Mouse (Mus musculus): ENCODE data around the gene Lman2. TPM values are rescaled to one million over a fixed set of nuclear protein-coding genes. Genes with fewer than 3 reads are reported as not detected.

The Lman2 gene
- total RNA-seq, 1 experiment: 195 TPM

- in situ Hi-C loops (cut with MboI; ENCODE audit: low sequenced_read_pairs in 2 of 2, unreplicated experiment in 2 of 2): no loop called here
- Histone ChIP-seq H3K4me3 (ENCODE audit: insufficient read depth in 1 of 2, low read depth in 1 of 2, low read length in 2 of 2, poor library complexity in 1 of 2, severe bottlenecking in 1 of 2) (no peak overlapping the region), H3K27ac (ENCODE audit: insufficient read depth, low read depth, low read length, poor library complexity, severe bottlenecking) (no peak overlapping the region), H3K9ac (ENCODE audit: insufficient read depth, low read depth, low read length, poor library complexity, severe bottlenecking) (no peak overlapping the region), H3K36me3 (ENCODE audit: control insufficient read depth, insufficient read depth, low read length, poor library complexity, severe bottlenecking) (peaks cover 19% of the 10 kb centered on the region), H3K9me3 (ENCODE audit: control insufficient read depth, insufficient read depth, low read depth, low read length) (no peaks in the 10 kb centered on the region), H3K4me1 (ENCODE audit: control insufficient read depth in 2 of 2, insufficient read depth in 2 of 2, low read length in 2 of 2, poor library complexity in 1 of 2) (peaks cover 3 to 33% of the 10 kb centered on the region in 2 experiments; a peak in 3 of 4 replicates)
- no peak for DNase-seq (ENCODE audit: low read depth, low spot score)
- TF ChIP-seq MAFK (IDR thresholded peaks at IDR 0.05; ENCODE audit: insufficient read depth, low read depth, low read length): no peak
- no peak for TF ChIP-seq ZC3H11A (IDR thresholded peaks at IDR 0.05; ENCODE audit: borderline replicate concordance, low read depth, low read length)
- no peak for TF ChIP-seq CHD2 (IDR thresholded peaks at IDR 0.05; ENCODE audit: low read depth, low read length)
- no peak for TF ChIP-seq ZNF384 (IDR thresholded peaks at IDR 0.05; ENCODE audit: low read depth, low read length)
- no peak for TF ChIP-seq HCFC1 (IDR thresholded peaks at IDR 0.05; ENCODE audit: borderline replicate concordance, insufficient read depth, low read length)
Measured at GRCm38 (mm10) chr13:55328171-55328570, 34.4 kb downstream of the Lman2 start.

- Histone ChIP-seq H3K4me1 (ENCODE audit: control insufficient read depth in 2 of 2, insufficient read depth in 2 of 2, low read length in 2 of 2, poor library complexity in 1 of 2) (peaks cover 3 to 36% of the 10 kb centered on the region in 2 experiments; a peak in 3 of 4 replicates), H3K9me3 (ENCODE audit: control insufficient read depth, insufficient read depth, low read depth, low read length) (no peaks in the 10 kb centered on the region), H3K27ac (ENCODE audit: insufficient read depth, low read depth, low read length, poor library complexity, severe bottlenecking) (no peak overlapping the region), H3K4me3 (ENCODE audit: insufficient read depth in 1 of 2, low read depth in 1 of 2, low read length in 2 of 2, poor library complexity in 1 of 2, severe bottlenecking in 1 of 2) (no peak overlapping the region), H3K36me3 (ENCODE audit: control insufficient read depth, insufficient read depth, low read length, poor library complexity, severe bottlenecking) (peaks cover 24% of the 10 kb centered on the region), H3K9ac (ENCODE audit: insufficient read depth, low read depth, low read length, poor library complexity, severe bottlenecking) (0 out of 2 replicates have a peak overlapping the region, but pooled peaks have one; percentile 27)
- TF ChIP-seq MAFK (IDR thresholded peaks at IDR 0.05; ENCODE audit: insufficient read depth, low read depth, low read length) (no peak), CHD2 (IDR thresholded peaks at IDR 0.05; ENCODE audit: low read depth, low read length) (no peak), HCFC1 (IDR thresholded peaks at IDR 0.05; ENCODE audit: borderline replicate concordance, insufficient read depth, low read length) (no peak), ZC3H11A (IDR thresholded peaks at IDR 0.05; ENCODE audit: borderline replicate concordance, low read depth, low read length) (no peak), ZNF384 (IDR thresholded peaks at IDR 0.05; ENCODE audit: low read depth, low read length) (no peak)
- in situ Hi-C loops (cut with MboI; ENCODE audit: low sequenced_read_pairs in 2 of 2, unreplicated experiment in 2 of 2): no loop called here
- DNase-seq (ENCODE audit: low read depth, low spot score): peak; percentile 78
Measured at GRCm38 (mm10) chr13:55327633-55328032, 35.0 kb downstream of the Lman2 start.

GRCm38 (mm10) chr13:55327169-55327568 is 35.4 kb downstream of the Lman2 start:
- H3K9ac ChIP-seq (ENCODE audit: insufficient read depth, low read depth, low read length, poor library complexity, severe bottlenecking): no peak overlapping the region
- H3K4me1 ChIP-seq (ENCODE audit: control insufficient read depth in 2 of 2, insufficient read depth in 2 of 2, low read length in 2 of 2, poor library complexity in 1 of 2): peaks cover 3 to 36% of the 10 kb centered on the region in 2 experiments; a peak in 3 of 4 replicates
- in situ Hi-C loops (cut with MboI; ENCODE audit: low sequenced_read_pairs in 2 of 2, unreplicated experiment in 2 of 2): no loop called here
- H3K4me3 ChIP-seq (ENCODE audit: insufficient read depth in 1 of 2, low read depth in 1 of 2, low read length in 2 of 2, poor library complexity in 1 of 2, severe bottlenecking in 1 of 2): no peak overlapping the region
- peaks cover 24% of the 10 kb centered on the region for H3K36me3 ChIP-seq (ENCODE audit: control insufficient read depth, insufficient read depth, low read length, poor library complexity, severe bottlenecking)
- H3K9me3 ChIP-seq (ENCODE audit: control insufficient read depth, insufficient read depth, low read depth, low read length): no peaks in the 10 kb centered on the region
- no peak for DNase-seq (ENCODE audit: low read depth, low spot score)
- TF ChIP-seq CHD2 (IDR thresholded peaks at IDR 0.05; ENCODE audit: low read depth, low read length) (no peak), ZNF384 (IDR thresholded peaks at IDR 0.05; ENCODE audit: low read depth, low read length) (no peak), HCFC1 (IDR thresholded peaks at IDR 0.05; ENCODE audit: borderline replicate concordance, insufficient read depth, low read length) (no peak), ZC3H11A (IDR thresholded peaks at IDR 0.05; ENCODE audit: borderline replicate concordance, low read depth, low read length) (no peak), MAFK (IDR thresholded peaks at IDR 0.05; ENCODE audit: insufficient read depth, low read depth, low read length) (no peak)
- no peak overlapping the region for H3K27ac ChIP-seq (ENCODE audit: insufficient read depth, low read depth, low read length, poor library complexity, severe bottlenecking)

GRCm38 (mm10) chr13:55325596-55325995 is 37.0 kb downstream of the Lman2 start:
- Histone ChIP-seq H3K4me3 (ENCODE audit: insufficient read depth in 1 of 2, low read depth in 1 of 2, low read length in 2 of 2, poor library complexity in 1 of 2, severe bottlenecking in 1 of 2) (no peak overlapping the region), H3K4me1 (ENCODE audit: control insufficient read depth in 2 of 2, insufficient read depth in 2 of 2, low read length in 2 of 2, poor library complexity in 1 of 2) (peaks cover 3 to 30% of the 10 kb centered on the region in 2 experiments; a peak in 3 of 4 replicates), H3K9me3 (ENCODE audit: control insufficient read depth, insufficient read depth, low read depth, low read length) (no peaks in the 10 kb centered on the region), H3K27ac (ENCODE audit: insufficient read depth, low read depth, low read length, poor library complexity, severe bottlenecking) (no peak overlapping the region), H3K36me3 (ENCODE audit: control insufficient read depth, insufficient read depth, low read length, poor library complexity, severe bottlenecking) (peaks cover 24% of the 10 kb centered on the region), H3K9ac (ENCODE audit: insufficient read depth, low read depth, low read length, poor library complexity, severe bottlenecking) (no peak overlapping the region)
- in situ Hi-C loops (cut with MboI; ENCODE audit: low sequenced_read_pairs in 2 of 2, unreplicated experiment in 2 of 2): no loop called here
- no peak for DNase-seq (ENCODE audit: low read depth, low spot score)
- TF ChIP-seq CHD2 (IDR thresholded peaks at IDR 0.05; ENCODE audit: low read depth, low read length) (no peak), ZNF384 (IDR thresholded peaks at IDR 0.05; ENCODE audit: low read depth, low read length) (no peak), ZC3H11A (IDR thresholded peaks at IDR 0.05; ENCODE audit: borderline replicate concordance, low read depth, low read length) (no peak), HCFC1 (IDR thresholded peaks at IDR 0.05; ENCODE audit: borderline replicate concordance, insufficient read depth, low read length) (no peak), MAFK (IDR thresholded peaks at IDR 0.05; ENCODE audit: insufficient read depth, low read depth, low read length) (no peak)
